Mouse (Mus musculus) midbrain, embryonic 11.5 days (tissue): ENCODE results near the gene Tma7. TPM values are rescaled to one million over a fixed set of nuclear protein-coding genes. Genes with fewer than 3 reads are reported as not detected.

Experiments used
- ATAC-seq: fragments of 200-750 bp; cut with Nextera tagmentation; 2 replicates; pipeline ENCODE4 v1.8.0; 2017; ENCODE audit warnings: moderate TSS enrichment, moderate library complexity; ENCODE audit not compliant: low FRiP score
- DNase-seq: peaks from one replicate; pipeline ENCODE4 v3.0.0; 2015; ENCODE audit warnings: low spot score; ENCODE audit errors: missing footprints
- H3K27ac ChIP-seq: fragments of 300-500 bp; sonication (generic); 2 replicates; pipeline ENCODE4 v1.5.1; 2014; ENCODE audit warnings: low read depth, low read length
- H3K27me3 ChIP-seq: fragments of 300-500 bp; sonication (generic); 2 replicates; pipeline ENCODE4 v1.6.1; 2014; ENCODE audit warnings: mild to moderate bottlenecking, low read length, moderate library complexity, mixed read lengths; ENCODE audit not compliant: control insufficient read depth, insufficient read depth
- H3K36me3 ChIP-seq: fragments of 300-500 bp; sonication (generic); 2 replicates; pipeline ENCODE4 v1.6.1; 2014; ENCODE audit warnings: mild to moderate bottlenecking, low read length, moderate library complexity, mixed read lengths; ENCODE audit not compliant: control insufficient read depth, insufficient read depth
- H3K4me1 ChIP-seq: fragments of 300-500 bp; sonication (generic); 2 replicates; pipeline ENCODE4 v1.6.1; 2014; ENCODE audit warnings: low read length; ENCODE audit not compliant: control insufficient read depth, insufficient read depth
- H3K4me2 ChIP-seq: fragments of 300-500 bp; sonication (generic); 2 replicates; pipeline ENCODE4 v1.6.1; 2014; ENCODE audit warnings: mild to moderate bottlenecking, moderate library complexity
- H3K4me3 ChIP-seq: fragments of 300-500 bp; sonication (generic); 2 replicates; pipeline ENCODE4 v1.5.1; 2014; ENCODE audit warnings: low read depth, low read length
- H3K9ac ChIP-seq: fragments of 300-500 bp; sonication (generic); 2 replicates; pipeline ENCODE4 v1.6.1; 2014; ENCODE audit warnings: low read length
- H3K9me3 ChIP-seq: fragments of 300-500 bp; sonication (generic); 2 replicates; pipeline ENCODE4 v1.6.1; 2016; ENCODE audit warnings: low read length; ENCODE audit not compliant: control insufficient read depth
- WGBS: fragments of 180-500 bp; shearing (Covaris S2); extraction: QIAGEN DNeasy Blood & Tissue Kit; methylation state at CpG from one replicate; pipeline ENCODE4 v1.1.7; 2014; 5-methylcytosine and 5-hydroxymethylcytosine counted together
- polyA plus RNA-seq: library from polyadenylated mRNA; unstranded; fragments of >200 nt; fragmentation: Nextera tagmentation; extraction: Ambion mirVana; gene quantifications from 2 replicates; pipeline ENCODE4 v1.2.1, GENCODE M21; 2014

The Tma7 gene
- polyA plus RNA-seq, 1 experiment from 2014 or later: 852 TPM

- no peak for DNase-seq
- Histone ChIP-seq H3K9ac (no peak overlapping the region), H3K36me3 (0 out of 2 replicates have a peak, but pooled peaks cover 3% of the 10 kb centered on the region), H3K4me3 (no peak overlapping the region), H3K9me3 (no peaks in the 10 kb centered on the region), H3K4me1 (peaks cover 23% of the 10 kb centered on the region), H3K27ac (no peak overlapping the region), H3K27me3 (no peaks in the 10 kb centered on the region), H3K4me2 (no peak overlapping the region)
- 22% methylated on average over 6 of the region's 6 CpGs for WGBS
- no peak for ATAC-seq
Measured at GRCm38 (mm10) chr9:109092799-109093198, 10.4 kb upstream of the Tma7 start.

DNA sequence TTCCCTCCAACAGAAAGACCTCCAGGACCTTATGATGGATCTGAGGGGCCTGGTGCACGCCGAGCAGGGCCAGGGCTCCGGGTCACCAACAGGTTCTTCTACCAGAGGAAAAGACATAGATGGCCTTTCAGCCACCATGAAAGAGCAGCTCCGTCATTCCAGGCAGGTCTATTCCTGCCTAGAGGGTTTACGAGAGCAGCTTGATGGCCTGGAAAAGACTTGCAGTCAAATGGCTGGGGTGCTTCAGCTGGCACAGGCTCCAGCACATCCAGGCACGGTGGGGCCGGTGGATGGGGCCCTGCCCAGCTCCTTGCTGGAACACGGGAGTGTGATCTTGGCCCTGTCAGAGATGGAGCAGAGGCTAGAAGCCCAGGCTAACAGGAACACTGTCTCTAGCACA, 9.4 kb upstream of the Tma7 start:
- H3K4me1 ChIP-seq: peaks cover 17% of the 10 kb centered on the region
- no peak overlapping the region for H3K4me3 ChIP-seq
- DNase-seq (no peak), ATAC-seq (no peak)
- no peak overlapping the region for H3K27ac ChIP-seq
- H3K9ac ChIP-seq: no peak overlapping the region
- H3K4me2 ChIP-seq: no peak overlapping the region
- no peaks in the 10 kb centered on the region for H3K9me3 ChIP-seq
- no peaks in the 10 kb centered on the region for H3K27me3 ChIP-seq
- 93% methylated on average over 8 of the region's 8 CpGs for WGBS
- 0 out of 2 replicates have a peak, but pooled peaks cover 3% of the 10 kb centered on the region for H3K36me3 ChIP-seq

DNA sequence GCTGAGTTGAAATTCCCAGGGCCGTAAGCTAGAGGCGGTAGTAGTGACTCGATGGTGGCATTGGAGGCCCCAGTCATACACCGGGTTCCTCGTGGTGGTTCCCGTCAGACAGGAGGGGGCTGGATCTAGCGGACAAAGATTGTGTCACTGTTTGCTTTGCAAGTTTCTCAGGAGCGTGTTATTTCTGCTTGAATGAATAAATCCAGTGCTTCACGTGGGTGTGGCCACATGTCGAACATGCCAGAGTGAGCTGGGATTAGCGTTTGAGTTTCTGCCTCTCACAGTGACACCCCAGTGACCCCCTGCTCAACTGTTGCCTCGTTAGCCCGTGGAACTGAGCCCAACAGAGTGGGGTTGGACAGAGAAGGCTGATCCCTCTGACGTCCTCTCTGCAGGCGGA, 8.1 kb upstream of the Tma7 start:
- no peaks in the 10 kb centered on the region for H3K9me3 ChIP-seq
- H3K9ac ChIP-seq: no peak overlapping the region
- H3K27ac ChIP-seq: no peak overlapping the region
- DNase-seq (no peak), ATAC-seq (no peak)
- H3K4me3 ChIP-seq: no peak overlapping the region
- H3K36me3 ChIP-seq: 0 out of 2 replicates have a peak, but pooled peaks cover 3% of the 10 kb centered on the region
- WGBS: 50% methylated on average over 15 of the region's 15 CpGs
- no peak overlapping the region for H3K4me2 ChIP-seq
- H3K27me3 ChIP-seq: no peaks in the 10 kb centered on the region
- H3K4me1 ChIP-seq: peaks cover 17% of the 10 kb centered on the region

GRCm38 (mm10) chr9:109087987-109088386, 5.6 kb upstream of the Tma7 start:
- H3K9ac ChIP-seq: no peak overlapping the region
- DNase-seq: no peak
- no peak for ATAC-seq

GRCm38 (mm10) chr9:109084922-109085321, 2.5 kb upstream of the Tma7 start:
- Histone ChIP-seq H3K36me3 (no peaks in the 10 kb centered on the region), H3K9me3 (no peaks in the 10 kb centered on the region), H3K9ac (no peak overlapping the region), H3K4me2 (no peak overlapping the region), H3K27me3 (no peaks in the 10 kb centered on the region), H3K4me1 (peaks cover 17% of the 10 kb centered on the region), H3K27ac (no peak overlapping the region), H3K4me3 (no peak overlapping the region)
- ATAC-seq: no peak
- 24% methylated on average over 2 of the region's 2 CpGs for WGBS
- DNase-seq: no peak

More at GRCm38 (mm10) chr9:109087987-109088386, 5.6 kb upstream of the Tma7 start:
- Histone ChIP-seq H3K36me3 (0 out of 2 replicates have a peak, but pooled peaks cover 3% of the 10 kb centered on the region), H3K27ac (no peak overlapping the region), H3K4me2 (no peak overlapping the region), H3K9me3 (no peaks in the 10 kb centered on the region), H3K4me1 (peaks cover 7% of the 10 kb centered on the region), H3K4me3 (no peak overlapping the region), H3K27me3 (no peaks in the 10 kb centered on the region)
- 14% methylated on average over 5 of the region's 5 CpGs for WGBS

DNA sequence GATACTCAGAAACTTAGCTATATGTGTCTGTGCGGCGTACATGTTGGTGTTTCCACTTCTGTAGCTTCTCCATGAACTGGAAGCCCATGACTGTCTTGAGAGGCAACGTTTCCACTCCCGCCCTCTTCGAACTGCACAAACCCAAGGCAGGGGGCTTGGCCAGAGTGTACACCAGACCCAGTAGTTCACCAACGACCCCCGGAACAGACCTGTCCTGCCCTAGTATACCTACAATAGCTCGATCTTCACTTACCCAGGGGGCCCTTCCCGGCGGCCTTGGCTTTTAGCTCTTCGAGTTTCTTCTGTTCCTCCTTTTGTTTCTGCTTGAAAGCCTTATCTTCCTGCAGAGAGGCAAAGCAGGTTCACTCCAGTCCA, 651 bp downstream of the Tma7 start:
- H3K4me2 ChIP-seq: peak overlapping the region; percentile 57
- peak overlapping the region; percentile 71 for H3K9ac ChIP-seq
- peak; percentile 28 for ATAC-seq
- H3K27ac ChIP-seq: no peak overlapping the region
- no peaks in the 10 kb centered on the region for H3K36me3 ChIP-seq
- peaks cover 14% of the 10 kb centered on the region for H3K4me1 ChIP-seq
- DNase-seq: no peak
- peak overlapping the region; percentile 60 for H3K4me3 ChIP-seq
- 10% methylated on average over 11 of the region's 11 CpGs for WGBS
- H3K27me3 ChIP-seq: no peaks in the 10 kb centered on the region
- no peaks in the 10 kb centered on the region for H3K9me3 ChIP-seq

- DNase-seq (no peak), ATAC-seq (no peak)
- Histone ChIP-seq H3K4me1 (peaks cover 14% of the 10 kb centered on the region), H3K27ac (no peak overlapping the region), H3K9me3 (no peaks in the 10 kb centered on the region), H3K4me3 (no peak overlapping the region), H3K27me3 (no peaks in the 10 kb centered on the region), H3K4me2 (no peak overlapping the region), H3K9ac (no peak overlapping the region), H3K36me3 (no peaks in the 10 kb centered on the region)
- 93% methylated on average over 3 of the region's 3 CpGs for WGBS
Measured at GRCm38 (mm10) chr9:109080516-109080915, 1.9 kb downstream of the Tma7 start.

DNA sequence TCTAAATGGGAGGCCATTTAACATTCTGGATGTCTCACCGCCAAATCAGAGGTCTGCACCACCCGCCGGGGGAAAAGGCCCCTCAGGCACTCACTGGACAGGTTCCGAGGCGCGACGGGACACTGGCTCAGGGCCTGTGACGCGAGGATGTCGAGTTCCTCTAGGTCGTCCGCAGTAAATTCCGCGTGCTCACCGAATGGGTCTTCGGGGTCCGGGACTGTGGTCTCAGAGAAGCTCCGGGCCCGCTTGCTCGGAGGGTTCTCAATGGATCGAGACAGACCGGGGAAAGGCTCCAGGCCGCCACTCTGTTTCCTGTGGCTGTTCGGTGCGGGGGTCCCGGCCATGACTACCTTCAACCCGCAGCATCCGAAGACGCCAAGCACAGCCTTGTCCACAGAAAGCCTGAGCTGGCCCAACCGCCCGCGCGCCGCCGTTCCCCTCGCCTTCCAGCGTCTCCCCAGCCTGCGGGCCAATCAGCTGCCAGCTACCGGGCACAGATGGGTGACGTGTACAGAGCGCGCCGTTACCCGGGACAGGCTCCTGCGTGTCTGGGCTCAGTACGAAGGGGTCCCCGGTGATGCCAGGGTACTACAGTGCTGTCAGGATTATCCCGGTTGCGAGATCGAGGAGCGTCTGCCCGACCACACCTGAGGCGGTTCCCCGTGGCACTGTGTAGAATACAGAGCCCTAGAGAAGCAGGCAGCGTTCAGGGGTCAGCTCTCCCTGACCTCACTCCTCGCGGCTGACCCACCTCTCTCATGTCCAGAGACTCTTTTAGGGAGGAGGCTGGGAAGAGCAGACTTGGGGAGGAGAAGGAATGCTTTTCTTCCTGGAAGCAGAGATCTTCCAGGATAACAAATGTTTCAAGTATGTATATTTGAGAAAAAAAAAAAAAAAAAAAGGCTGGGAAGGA, 8.5 kb downstream of the Tma7 start, which contains the start of gene Atrip:
Gene Atrip (minus strand): TSS at position 464 of the 913 bp plus-strand sequence.
- under 1% methylated on average over 57 of the region's 57 CpGs for WGBS
- no peak within 1 kb of the TSS; the same call in 1 of the 2 replicates for H3K27ac ChIP-seq
- peak; percentile 98 for DNase-seq
- peak within 1 kb of the TSS; percentile 84 for H3K4me3 ChIP-seq
- H3K9ac ChIP-seq: peak within 1 kb of the TSS; percentile 92
- H3K4me2 ChIP-seq: peak within 1 kb of the TSS; percentile 91
- no peaks in the 10 kb centered on the region for H3K9me3 ChIP-seq
- peaks cover 13% of the 10 kb centered on the region for H3K4me1 ChIP-seq
- peak; percentile 99 for ATAC-seq
- no peaks in the 10 kb centered on the region for H3K27me3 ChIP-seq
- H3K36me3 ChIP-seq: peaks cover 13% of the 10 kb centered on the region; the same call in 1 of the 2 replicates

DNA sequence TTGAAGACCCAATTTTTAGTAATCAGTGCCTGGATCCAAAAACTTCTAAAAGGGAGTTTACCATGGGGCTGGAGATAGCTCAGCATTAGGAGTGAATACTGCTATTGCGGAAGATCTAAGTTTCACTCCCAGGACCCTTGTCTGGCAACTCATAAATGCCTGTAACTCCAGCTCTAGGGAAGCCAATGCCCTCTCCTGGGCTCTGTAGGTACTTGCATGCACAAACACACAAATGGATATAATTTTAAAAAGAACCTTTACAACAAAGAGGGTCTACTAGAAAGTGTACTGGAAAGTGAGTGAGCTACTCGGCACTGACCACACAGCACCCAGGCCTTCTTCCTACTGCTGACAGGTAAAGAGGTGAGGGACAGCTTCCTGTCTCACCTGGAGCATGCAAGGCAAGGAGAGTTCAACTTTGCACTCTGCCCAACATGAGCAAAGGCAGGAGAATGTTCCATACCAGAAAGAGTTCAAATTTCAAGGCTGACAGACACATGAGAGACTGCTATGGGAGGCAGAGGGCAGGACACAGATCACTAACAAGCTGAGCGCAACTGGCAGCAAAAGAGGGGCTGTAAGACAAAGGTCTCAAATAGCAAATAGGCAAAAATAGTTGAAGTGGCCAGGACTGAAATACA, 14.2 kb downstream of the Tma7 start:
- H3K9ac ChIP-seq: no peak overlapping the region
- no peak overlapping the region for H3K4me3 ChIP-seq
- H3K27ac ChIP-seq: no peak overlapping the region
- no peaks in the 10 kb centered on the region for H3K27me3 ChIP-seq
- 94% methylated on average over 3 of the region's 3 CpGs for WGBS
- peaks cover 49% of the 10 kb centered on the region for H3K36me3 ChIP-seq
- H3K4me2 ChIP-seq: no peak overlapping the region
- peaks cover 7% of the 10 kb centered on the region for H3K4me1 ChIP-seq
- no peak for DNase-seq
- H3K9me3 ChIP-seq: no peaks in the 10 kb centered on the region
- ATAC-seq: no peak
